Mouse (Mus musculus) embryonic facial prominence, embryonic 11.5 days (tissue): ENCODE results near the gene Zfp345. TPM values are rescaled to one million over a fixed set of nuclear protein-coding genes. Genes with fewer than 3 reads are reported as not detected.
"Not testable (repeated sequence)": the region's sequence is repeated elsewhere in the genome, so short reads cannot be mapped to it uniquely, and the experiment has no call there.

Experiments
- ATAC-seq: fragments of 200-750 bp; cut with Nextera tagmentation; replicated peaks from 2 replicates; pipeline ENCODE4 v1.8.0; 2017; ENCODE audit warnings: low read depth; ENCODE audit not compliant: insufficient number of reproducible peaks, low FRiP score, low TSS enrichment
- DNase-seq: peaks from one replicate; pipeline ENCODE4 v3.0.0-alpha.2; 2015; ENCODE audit warnings: low spot score
- H3K27ac ChIP-seq: fragments of 300-500 bp; sonication (generic); replicated peaks from 2 replicates; pipeline ENCODE4 v1.5.1; 2014; ENCODE audit warnings: mild to moderate bottlenecking, low read depth, low read length, control low read depth
- H3K27me3 ChIP-seq: fragments of 300-500 bp; sonication (generic); 2 replicates; pipeline ENCODE4 v1.6.1; 2014; ENCODE audit warnings: mild to moderate bottlenecking, low read length, moderate library complexity, mixed read lengths; ENCODE audit not compliant: control insufficient read depth, insufficient read depth
- H3K36me3 ChIP-seq: fragments of 300-500 bp; sonication (generic); replicated peaks from 2 replicates; pipeline ENCODE4 v1.6.1; 2014; ENCODE audit warnings: low read depth, mild to moderate bottlenecking, low read length, moderate library complexity, mixed read lengths; ENCODE audit not compliant: control insufficient read depth, insufficient read depth
- H3K4me1 ChIP-seq: fragments of 300-500 bp; sonication (generic); 2 replicates; pipeline ENCODE4 v1.6.1; 2014; ENCODE audit warnings: low read length, mixed read lengths; ENCODE audit not compliant: control insufficient read depth, insufficient read depth
- H3K4me2 ChIP-seq: fragments of 300-500 bp; sonication (generic); 2 replicates; pipeline ENCODE4 v1.6.1; 2014; ENCODE audit warnings: low read depth, mild to moderate bottlenecking, control low read depth, low read length, moderate library complexity
- H3K4me3 ChIP-seq: fragments of 300-500 bp; sonication (generic); 2 replicates; pipeline ENCODE4 v1.5.1; 2014; ENCODE audit warnings: low read depth, low read length, control low read depth
- H3K9ac ChIP-seq: fragments of 300-500 bp; sonication (generic); replicated peaks from 2 replicates; pipeline ENCODE4 v1.6.1; 2014; ENCODE audit warnings: mild to moderate bottlenecking, control low read depth, low read length
- H3K9me3 ChIP-seq: fragments of 300-500 bp; sonication (generic); replicated peaks from 2 replicates; pipeline ENCODE4 v1.6.1; 2016; ENCODE audit warnings: mild to moderate bottlenecking, low read length, inconsistent platforms, mixed read lengths; ENCODE audit not compliant: control insufficient read depth
- WGBS: fragments of 180-500 bp; shearing (Covaris S2); extraction: QIAGEN DNeasy Blood & Tissue Kit; methylation state at CpG from one replicate; pipeline ENCODE4 v1.1.7; 2014; 5-methylcytosine and 5-hydroxymethylcytosine counted together
- polyA plus RNA-seq: library from polyadenylated mRNA; unstranded; fragments of >200 nt; fragmentation: Nextera tagmentation; extraction: Ambion mirVana; gene quantifications from 2 replicates; pipeline ENCODE4 v1.2.1, GENCODE M21; 2014

Gene Zfp345
- polyA plus RNA-seq, result not detected in 2 replicates

DNA sequence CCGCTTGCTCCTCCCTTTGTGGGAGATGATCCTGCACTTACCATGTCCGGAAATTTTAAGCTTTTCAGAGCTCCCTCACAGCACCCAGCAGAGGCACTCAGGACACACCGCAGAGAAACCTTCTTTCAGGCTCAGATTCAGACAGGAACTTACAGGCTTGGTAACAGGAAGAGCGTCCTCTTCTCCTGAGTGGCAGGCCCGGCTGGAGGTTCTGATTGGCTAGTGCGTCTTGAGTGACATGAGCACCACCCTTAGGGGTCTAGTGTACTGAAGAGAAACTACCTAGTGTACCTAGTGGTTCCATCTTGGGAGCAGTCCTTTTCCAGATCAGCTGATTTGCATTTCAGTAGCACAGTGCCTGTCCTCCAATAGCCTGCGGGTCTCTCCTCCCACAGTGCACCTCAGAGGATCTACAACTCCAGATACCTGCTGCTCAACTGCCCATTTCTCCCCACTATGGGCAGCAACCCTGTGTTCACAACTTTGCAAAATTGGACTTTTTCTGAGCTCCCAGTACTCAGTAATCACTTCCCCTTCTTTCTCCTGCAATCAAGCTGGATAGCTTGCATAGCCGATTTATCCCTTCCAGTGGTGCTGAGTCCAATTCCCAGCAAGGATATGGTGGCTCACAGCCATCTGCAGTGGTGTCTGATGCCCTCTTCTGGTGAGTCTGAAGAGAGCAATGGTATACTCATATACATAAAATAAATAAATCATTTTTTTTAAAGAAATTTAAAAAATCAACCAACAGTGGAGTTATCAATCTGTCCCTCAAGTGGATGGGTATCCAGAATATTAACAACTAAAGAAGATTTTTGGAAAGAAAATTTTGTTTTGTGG, at the start of gene Zfp345:
Gene Zfp345, minus strand, starts transcription at position 153 of the 840 bp plus-strand sequence.
- not testable (repeated sequence) for H3K36me3 ChIP-seq, H3K27ac ChIP-seq, H3K27me3 ChIP-seq, H3K4me3 ChIP-seq, H3K4me1 ChIP-seq, H3K4me2 ChIP-seq, H3K9me3 ChIP-seq, H3K9ac ChIP-seq, DNase-seq, ATAC-seq
- 70% methylated on average over 7 of the region's 8 CpGs for WGBS

DNA sequence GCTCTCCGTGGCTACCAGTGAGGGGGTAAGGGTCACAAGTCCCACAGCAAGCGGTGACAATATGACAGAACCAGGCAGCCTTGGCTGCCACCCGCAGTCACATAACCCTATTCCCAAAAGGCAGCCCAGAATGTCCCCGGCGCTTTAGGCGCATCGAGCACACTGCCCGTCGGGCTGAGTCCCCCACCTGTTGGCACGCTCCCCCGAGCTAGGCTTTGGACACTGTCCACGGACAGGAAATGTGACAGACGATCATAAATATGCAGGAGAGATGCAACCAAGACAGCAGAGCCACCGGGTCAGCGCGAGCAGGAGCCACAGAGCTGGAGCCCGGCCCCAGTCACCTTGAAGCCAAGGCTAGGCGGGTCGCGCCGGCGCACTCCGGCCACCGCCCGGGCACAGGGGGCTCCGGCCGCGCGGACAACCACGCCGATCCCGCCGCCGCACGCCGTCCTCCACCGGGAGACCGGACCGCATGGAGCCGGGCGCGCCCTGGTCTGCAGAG, 40.9 kb upstream of the Zfp345 start:
- no peak overlapping the region for H3K27ac ChIP-seq
- H3K27me3 ChIP-seq, result peaks cover 12% of the 10 kb centered on the region
- 3% methylated on average over 42 of the region's 42 CpGs for WGBS
- H3K36me3 ChIP-seq, result no peaks in the 10 kb centered on the region
- no peaks in the 10 kb centered on the region for H3K4me1 ChIP-seq
- H3K4me3 ChIP-seq, result peak overlapping the region; percentile 14
- no peak overlapping the region for H3K9ac ChIP-seq
- ATAC-seq (no peak; the same call in 1 of the 2 replicates), DNase-seq (peak; percentile 4)
- H3K9me3 ChIP-seq, result no peaks in the 10 kb centered on the region
- H3K4me2 ChIP-seq, result peak overlapping the region; percentile 48

DNA sequence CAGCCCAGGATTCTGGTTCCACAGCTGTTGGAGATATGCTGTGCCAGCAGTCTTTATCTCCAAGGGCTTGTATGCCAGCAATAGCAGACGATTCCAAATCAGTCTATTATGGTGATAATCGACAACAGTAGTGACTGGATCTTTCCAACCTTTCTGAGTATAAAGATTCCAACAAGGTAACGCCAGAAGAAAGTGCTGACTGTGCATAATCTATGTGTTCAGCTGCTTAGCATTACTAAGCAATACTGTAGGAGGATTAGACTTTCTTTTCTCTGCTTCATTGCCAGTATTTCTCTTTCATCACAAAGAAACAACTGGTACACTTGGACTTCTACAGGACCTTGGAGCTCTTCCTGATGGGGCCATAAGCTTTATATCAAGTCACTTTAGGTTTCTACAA, 27.9 kb upstream of the Zfp345 start:
- Histone ChIP-seq H3K9me3 (no peaks in the 10 kb centered on the region), H3K4me2 (no peak overlapping the region), H3K36me3 (no peaks in the 10 kb centered on the region), H3K9ac (no peak overlapping the region), H3K4me1 (no peaks in the 10 kb centered on the region), H3K27ac (no peak overlapping the region), H3K27me3 (no peaks in the 10 kb centered on the region), H3K4me3 (no peak overlapping the region)
- 82% methylated on average over 3 of the region's 3 CpGs for WGBS
- ATAC-seq, result no peak
- DNase-seq, result no peak

DNA sequence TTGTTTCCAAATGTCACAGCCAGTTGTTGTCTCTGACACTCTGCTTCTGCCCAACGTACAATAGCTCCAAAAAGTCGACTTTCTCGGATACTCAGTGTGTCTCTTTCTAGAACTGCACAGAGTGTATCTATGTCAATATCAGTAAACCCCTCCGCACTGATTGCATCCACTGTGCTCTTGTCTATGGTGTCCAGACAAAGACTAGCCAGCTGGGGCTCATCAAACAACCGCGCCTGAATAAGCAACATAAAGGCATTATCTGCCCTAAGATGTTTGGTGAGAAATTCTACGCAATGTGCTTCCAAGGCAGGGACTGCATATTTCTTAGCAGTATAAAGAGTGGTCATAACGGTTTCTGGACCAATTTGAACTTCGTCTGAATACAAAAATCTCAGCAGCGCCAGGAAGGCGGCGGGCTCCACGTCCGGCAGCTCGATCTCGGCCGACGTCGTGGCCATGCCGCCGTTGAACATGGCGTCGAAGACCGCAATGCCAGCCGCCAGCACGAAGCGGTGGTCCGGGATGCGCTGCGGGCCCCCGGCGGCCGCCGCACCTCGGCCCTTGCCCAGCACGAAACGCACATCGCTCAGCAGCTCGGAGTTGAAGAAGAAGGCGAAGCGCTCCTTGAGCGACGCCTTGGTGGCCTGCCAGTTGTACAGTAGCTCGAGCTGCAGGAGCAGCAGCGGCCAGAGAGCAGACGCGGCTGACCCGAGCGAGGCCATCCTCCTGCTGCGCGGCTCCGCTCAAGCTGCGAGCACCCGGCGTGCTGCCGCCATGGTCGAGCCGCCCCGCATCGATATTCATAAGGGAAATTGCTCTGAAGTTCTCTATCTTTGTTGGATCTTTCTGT, 15.5 kb upstream of the Zfp345 start:
- H3K27ac ChIP-seq, DNase-seq, H3K27me3 ChIP-seq, H3K9me3 ChIP-seq, H3K4me1 ChIP-seq, H3K36me3 ChIP-seq, ATAC-seq, H3K9ac ChIP-seq: not testable (repeated sequence)
- Histone ChIP-seq H3K4me3 (peak overlapping the region; percentile 8; the same call in 1 of the 2 replicates), H3K4me2 (peak overlapping the region; percentile 21)
- WGBS, result 42% methylated on average over 60 of the region's 60 CpGs

DNA sequence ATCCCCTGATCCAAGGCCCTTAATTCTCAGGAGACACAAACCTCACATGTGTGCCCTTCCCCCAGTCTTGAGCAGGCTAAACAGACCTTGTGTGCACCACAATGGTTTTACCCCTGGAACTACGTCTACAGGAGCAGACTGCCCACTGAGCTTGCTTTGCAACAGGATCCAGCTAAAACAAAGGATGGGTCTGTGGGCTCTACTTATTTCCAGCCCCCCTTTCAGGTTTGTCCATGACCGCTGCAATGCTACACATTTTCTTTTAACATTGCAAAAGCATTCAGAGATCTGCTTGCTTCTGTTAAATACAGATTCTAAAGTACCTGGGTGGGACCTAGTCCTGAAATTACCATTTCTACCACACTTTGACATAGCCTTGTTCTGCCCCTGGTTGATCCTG, 8.1 kb upstream of the Zfp345 start:
- WGBS, result 70% methylated on average over 2 of the region's 2 CpGs
- ATAC-seq, result no peak
- Histone ChIP-seq H3K9ac (no peak overlapping the region), H3K4me1 (no peaks in the 10 kb centered on the region), H3K4me2 (no peak overlapping the region), H3K27me3 (no peaks in the 10 kb centered on the region), H3K4me3 (no peak overlapping the region), H3K36me3 (no peaks in the 10 kb centered on the region), H3K9me3 (no peaks in the 10 kb centered on the region), H3K27ac (no peak overlapping the region)
- DNase-seq, result no peak

DNA sequence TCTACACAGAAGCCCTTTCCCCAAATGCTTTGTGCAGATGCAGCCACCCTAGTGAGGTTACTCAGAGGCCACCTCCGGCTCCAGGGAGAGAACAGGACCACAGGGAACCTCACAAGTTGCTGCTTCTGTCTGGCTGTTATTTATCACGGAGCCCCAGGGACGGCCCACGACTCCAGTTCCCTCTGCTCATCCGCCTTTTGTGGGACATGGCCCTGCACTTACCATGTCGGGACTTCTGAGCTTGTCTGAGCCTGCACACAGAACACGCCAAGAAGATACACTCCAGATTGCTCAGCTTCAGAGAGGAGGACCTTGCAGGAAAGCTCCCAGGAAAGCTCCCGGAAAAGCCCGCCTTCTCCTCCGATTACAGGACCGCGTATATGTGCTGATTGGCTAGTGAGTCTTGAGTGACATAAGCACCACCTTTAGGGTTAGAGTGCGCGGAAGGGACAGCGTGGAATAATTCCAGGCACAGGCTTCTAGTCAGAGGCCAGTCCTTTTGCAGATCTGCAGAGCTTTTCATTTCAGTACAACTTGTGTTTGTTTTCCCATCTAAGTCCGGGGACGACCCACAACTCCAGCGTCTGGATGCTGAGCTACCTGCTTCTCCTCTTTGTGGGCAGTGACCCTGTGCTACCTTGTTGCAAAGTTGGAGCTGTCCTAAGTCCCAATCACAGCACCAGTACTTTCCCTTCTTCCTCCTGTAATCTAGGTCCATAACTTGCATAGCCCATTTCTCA, 33.5 kb downstream of the Zfp345 start, which contains the start of gene Zfp442:
Gene Zfp442, minus strand, starts transcription at position 307 of the 740 bp plus-strand sequence.
- H3K9me3 ChIP-seq, H3K4me1 ChIP-seq, H3K27ac ChIP-seq, H3K27me3 ChIP-seq, H3K36me3 ChIP-seq: not testable (repeated sequence)
- ATAC-seq (peak; percentile 100), DNase-seq (peak; percentile 66)
- Histone ChIP-seq H3K9ac (peak within 1 kb of the TSS; percentile 60), H3K4me3 (peak within 1 kb of the TSS; percentile 38), H3K4me2 (peak within 1 kb of the TSS; percentile 36)
- WGBS, result 0% methylated on average over 18 of the region's 18 CpGs

DNA sequence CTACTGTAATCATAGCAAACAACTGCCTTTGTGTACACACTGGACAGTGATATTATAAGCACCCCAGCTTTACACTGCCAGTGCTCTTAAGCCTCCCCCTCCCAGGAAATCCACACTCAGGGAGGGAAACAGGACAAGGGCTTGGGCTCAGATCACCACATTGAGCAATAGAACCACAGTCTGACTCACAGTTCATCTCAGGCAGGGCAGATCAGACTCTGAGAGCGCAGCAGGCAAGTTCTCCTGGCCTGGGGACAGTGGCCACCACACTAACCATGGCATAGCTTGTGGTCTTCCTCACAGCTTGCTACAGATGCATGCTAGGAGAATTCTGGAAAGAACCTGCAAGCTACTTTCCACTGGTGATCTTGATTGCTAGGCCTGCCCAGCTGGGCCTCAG, 45.8 kb downstream of the Zfp345 start:
- H3K36me3 ChIP-seq, ATAC-seq, H3K27me3 ChIP-seq, H3K9ac ChIP-seq, H3K4me3 ChIP-seq, H3K4me2 ChIP-seq, DNase-seq, H3K9me3 ChIP-seq, H3K4me1 ChIP-seq, H3K27ac ChIP-seq: not testable (repeated sequence)
- 92% methylated on average over 1 of the region's 1 CpGs for WGBS
